15 mouse cellular contexts compared by ENCODE assay signal in genomic region chr1:51814854-51815630, GRCm38 (mm10).
DNase-seq lines count a peak whose midpoint lies in the region; ATAC-seq lines count a peak whose summit lies in the region.
"Had no signal": no experiment of that assay in that cellular context is flagged by ENCODE, and none has a peak within 500 bp of the region (broad histone marks: within the 10 kb centered on the region; RNA-seq: fewer than 3 reads in every experiment).

No protein-coding gene starts in this region.

- H3K4me3 ChIP-seq in hindbrain, embryonic 13.5 days = no peak overlapping the region
- no peak overlapping the region for H3K4me3 ChIP-seq in hindbrain, embryonic 14.5 days (replicated peaks; ENCODE audit: low read length)
- no peak overlapping the region for H3K4me3 ChIP-seq in neural tube, embryonic 11.5 days (ENCODE audit: low read depth, low read length)
- H3K4me3 ChIP-seq: heart, adult 2 months; megakaryocyte, embryonic 14.5 days; myocyte had no signal

- WGBS in hindbrain, embryonic 13.5 days = 61% methylated on average over 5 of the region's 5 CpGs
- WGBS in hindbrain, embryonic 14.5 days = 65% methylated on average over 5 of the region's 5 CpGs
- whole genome bisulfite sequencing in neural tube, embryonic 11.5 days = 48% methylated on average over 5 of the region's 5 CpGs

- ATAC-seq in hindbrain, embryonic 13.5 days (ENCODE audit: low FRiP score) = no peak
- ATAC-seq in hindbrain, embryonic 14.5 days (ENCODE audit: low FRiP score) = no peak
- peak; percentile 50; the same call in 1 of the 2 replicates for ATAC-seq in neural tube, embryonic 11.5 days (ENCODE audit: insufficient read depth, low FRiP score, low TSS enrichment)

- H3K4me2 ChIP-seq in hindbrain, embryonic 13.5 days = no peak overlapping the region
- no peak overlapping the region for H3K4me2 ChIP-seq in hindbrain, embryonic 14.5 days (replicated peaks)
- H3K4me2 ChIP-seq in neural tube, embryonic 11.5 days (ENCODE audit: low read depth) = no peak overlapping the region
- H3K4me2 ChIP-seq: liver, embryonic 11.5 days had no signal

- H3K9me3 ChIP-seq in hindbrain, embryonic 13.5 days = no peaks in the 10 kb centered on the region
- no peaks in the 10 kb centered on the region for H3K9me3 ChIP-seq in hindbrain, embryonic 14.5 days (ENCODE audit: control insufficient read depth, low read length)
- no peaks in the 10 kb centered on the region for H3K9me3 ChIP-seq in neural tube, embryonic 11.5 days (ENCODE audit: control insufficient read depth, low read length)
- H3K9me3 ChIP-seq: G1E; megakaryocyte, embryonic 14.5 days had no signal

- peak; percentile 57 to 64 for DNase-seq in cerebellum, postnatal 10 days
- DNase-seq in cerebellum, adult 11 months = no peak
- no peak for DNase-seq in hindbrain, embryonic 14.5 days (ENCODE audit: low spot score)
- peak; percentile 19 for DNase-seq in neural tube, embryonic 11.5 days (ENCODE audit: low spot score)
- no peak for DNase-seq in neural tube, embryonic 10.5 days (ENCODE audit: extremely low spot score, low spot score)
- DNase-seq in mesoderm, embryonic 11.5 days (ENCODE audit: low read depth, low spot score) = peak; percentile 56
- no peak for DNase-seq in adrenal gland, postnatal 25 days
- DNase-seq: heart, adult 2 months; heart, postnatal 4 days; kidney, postnatal 36 days had no signal

- 0 out of 2 replicates have a peak overlapping the region, but pooled peaks have one; percentile 44 for H3K27ac ChIP-seq in hindbrain, embryonic 13.5 days
- H3K27ac ChIP-seq in hindbrain, embryonic 14.5 days = no peak overlapping the region
- H3K27ac ChIP-seq in neural tube, embryonic 11.5 days (ENCODE audit: low read depth, low read length) = no peak overlapping the region
- H3K27ac ChIP-seq: heart, adult 2 months had no signal

- peaks cover 6% of the 10 kb centered on the region; the same call in 1 of the 2 replicates for H3K4me1 ChIP-seq in hindbrain, embryonic 13.5 days (replicated peaks)
- H3K4me1 ChIP-seq in hindbrain, embryonic 14.5 days (replicated peaks; ENCODE audit: control insufficient read depth, insufficient read depth, low read length) = no peaks in the 10 kb centered on the region
- no peaks in the 10 kb centered on the region for H3K4me1 ChIP-seq in neural tube, embryonic 11.5 days (ENCODE audit: control insufficient read depth, insufficient read depth, low read length)
- H3K4me1 ChIP-seq: megakaryocyte, embryonic 14.5 days had no signal

- H3K36me3 ChIP-seq in hindbrain, embryonic 13.5 days = no peaks in the 10 kb centered on the region; the same call in 1 of the 2 replicates
- no peaks in the 10 kb centered on the region for H3K36me3 ChIP-seq in hindbrain, embryonic 14.5 days (replicated peaks; ENCODE audit: control insufficient read depth, insufficient read depth)
- no peaks in the 10 kb centered on the region for H3K36me3 ChIP-seq in neural tube, embryonic 11.5 days (ENCODE audit: control insufficient read depth, insufficient read depth, low read length)
- H3K36me3 ChIP-seq: G1E had no signal

- no peaks in the 10 kb centered on the region for H3K27me3 ChIP-seq in hindbrain, embryonic 13.5 days
- H3K27me3 ChIP-seq in hindbrain, embryonic 14.5 days (ENCODE audit: control insufficient read depth, insufficient read depth, low read length) = no peaks in the 10 kb centered on the region
- H3K27me3 ChIP-seq in neural tube, embryonic 11.5 days (ENCODE audit: control insufficient read depth, insufficient read depth, low read length) = no peaks in the 10 kb centered on the region
- H3K27me3 ChIP-seq: megakaryocyte, embryonic 14.5 days had no signal

- no peak overlapping the region for H3K9ac ChIP-seq in hindbrain, embryonic 13.5 days
- H3K9ac ChIP-seq in hindbrain, embryonic 14.5 days = no peak overlapping the region
- H3K9ac ChIP-seq in neural tube, embryonic 11.5 days (ENCODE audit: low read length) = no peak overlapping the region

Comparison
In these comparisons a context has a peak if more than half of its experiments do, and no peak if none do; other contexts are left out.
1. DNase-seq: peak in cerebellum, postnatal 10 days (2 of 2), neural tube, embryonic 11.5 days (single experiment) and mesoderm, embryonic 11.5 days (single experiment); none in cerebellum, adult 11 months (single experiment), hindbrain, embryonic 14.5 days (single experiment), neural tube, embryonic 10.5 days (single experiment) and adrenal gland, postnatal 25 days (single experiment).